Mouse (Mus musculus): ENCODE results near the gene Prim2.

- TF ChIP-seq CTCF (IDR thresholded peaks at IDR 0.05; ENCODE audit: control insufficient read depth, insufficient read depth, insufficient read length) (no peak), MAX (IDR thresholded peaks at IDR 0.05) (no peak), USF1 (IDR thresholded peaks at IDR 0.05; ENCODE audit: low read depth) (no peak), MYOG (IDR thresholded peaks at IDR 0.05; ENCODE audit: control insufficient read depth, extremely low read depth, insufficient read length) (no peak), CEBPB (IDR thresholded peaks at IDR 0.05; ENCODE audit: low read depth) (no peak), MYOD1 (IDR thresholded peaks at IDR 0.05; ENCODE audit: control insufficient read depth, insufficient read length, low read depth) (no peak), FOSL1 (IDR thresholded peaks at IDR 0.05; ENCODE audit: insufficient read depth, low read length, poor library complexity, severe bottlenecking) (no peak)
Observed at GRCm38 (mm10) chr1:33649534-33650108, 20.0 kb downstream of the Prim2 start.

Measured in C2C12 (cell line).